Mouse (Mus musculus) splenic B cell, adult 2 months (primary cell): ENCODE results near the gene Capzb.

Experiments used
- DNase-seq: peaks from one replicate; pipeline ENCODE4 v3.0.0-alpha.2; 2011; ENCODE audit warnings: low read depth, low spot score
- H3K27me3 ChIP-seq: 2 replicates; pipeline ENCODE4 v1.6.1; 2012; ENCODE audit warnings: mild to moderate bottlenecking, low read length, moderate library complexity, mixed read lengths; ENCODE audit not compliant: control insufficient read depth, poor library complexity, insufficient read depth, severe bottlenecking
- H3K36me3 ChIP-seq: 2 replicates; pipeline ENCODE4 v1.6.1; 2012; ENCODE audit warnings: mild to moderate bottlenecking, low read length, moderate library complexity, mixed read lengths; ENCODE audit not compliant: control insufficient read depth, poor library complexity, insufficient read depth, severe bottlenecking

The Capzb gene

GRCm38 (mm10) chr4:139169748-139170279 lies 22.9 kb upstream of the Capzb start:
- DNase-seq: no peak
- Histone ChIP-seq H3K36me3 (no peaks in the 10 kb centered on the region), H3K27me3 (no peaks in the 10 kb centered on the region)

DNA sequence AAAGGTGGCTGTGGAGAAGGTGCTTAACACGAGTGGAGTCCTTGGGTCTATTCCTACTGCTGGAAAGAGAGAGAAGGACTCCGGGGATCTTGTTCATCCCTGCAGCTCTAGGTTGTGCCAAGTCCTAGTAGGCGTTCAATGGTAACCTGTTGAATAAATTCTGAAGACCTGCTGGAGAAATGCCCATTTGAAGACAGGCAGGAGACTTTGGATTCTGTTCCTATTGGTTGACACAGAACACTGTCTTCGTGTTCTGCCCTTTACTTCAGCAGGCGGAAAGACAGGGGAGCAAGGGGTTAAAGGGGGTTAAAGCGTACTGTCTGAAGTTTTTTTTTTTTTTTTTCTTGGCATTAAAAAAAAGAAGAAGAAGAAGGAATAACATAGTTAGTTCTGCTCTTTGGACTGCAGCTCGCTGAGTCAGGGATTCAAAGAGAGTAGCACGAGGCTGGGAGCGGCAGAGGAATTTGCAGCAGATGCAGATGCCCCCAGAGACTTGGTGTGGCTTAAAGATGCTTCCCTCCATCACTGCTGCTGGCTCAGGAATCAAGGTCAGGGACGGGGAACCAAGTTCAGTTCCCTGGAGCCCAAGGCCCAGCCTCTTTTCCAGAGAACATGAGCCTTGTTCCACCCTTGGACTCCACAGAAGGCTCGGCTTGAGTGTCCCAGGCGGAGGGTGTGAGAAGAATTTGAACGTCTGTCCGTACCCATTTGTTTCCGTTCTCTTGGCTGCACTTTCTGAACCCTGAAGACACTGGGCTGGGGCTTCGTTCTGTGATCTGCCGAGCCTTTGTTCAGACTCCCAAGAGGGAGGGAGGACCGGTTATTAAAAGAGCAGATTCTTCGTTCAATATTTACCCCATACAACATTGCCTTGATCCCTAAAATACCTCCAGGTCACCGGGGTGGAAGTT lies 17.4 kb upstream of the Capzb start:
- H3K27me3 ChIP-seq: no peaks in the 10 kb centered on the region
- H3K36me3 ChIP-seq: no peaks in the 10 kb centered on the region
- DNase-seq: no peak

GRCm38 (mm10) chr4:139176023-139176422 lies 16.7 kb upstream of the Capzb start:
- no peaks in the 10 kb centered on the region for H3K36me3 ChIP-seq
- peak; percentile 32 for DNase-seq
- no peaks in the 10 kb centered on the region for H3K27me3 ChIP-seq

GRCm38 (mm10) chr4:139177921-139178320 lies 14.8 kb upstream of the Capzb start:
- DNase-seq: peak; percentile 40
- Histone ChIP-seq H3K36me3 (no peaks in the 10 kb centered on the region), H3K27me3 (no peaks in the 10 kb centered on the region)

- DNase-seq: no peak
- Histone ChIP-seq H3K36me3 (no peaks in the 10 kb centered on the region), H3K27me3 (no peaks in the 10 kb centered on the region)
Measured at GRCm38 (mm10) chr4:139178377-139178776, 14.3 kb upstream of the Capzb start.

DNA sequence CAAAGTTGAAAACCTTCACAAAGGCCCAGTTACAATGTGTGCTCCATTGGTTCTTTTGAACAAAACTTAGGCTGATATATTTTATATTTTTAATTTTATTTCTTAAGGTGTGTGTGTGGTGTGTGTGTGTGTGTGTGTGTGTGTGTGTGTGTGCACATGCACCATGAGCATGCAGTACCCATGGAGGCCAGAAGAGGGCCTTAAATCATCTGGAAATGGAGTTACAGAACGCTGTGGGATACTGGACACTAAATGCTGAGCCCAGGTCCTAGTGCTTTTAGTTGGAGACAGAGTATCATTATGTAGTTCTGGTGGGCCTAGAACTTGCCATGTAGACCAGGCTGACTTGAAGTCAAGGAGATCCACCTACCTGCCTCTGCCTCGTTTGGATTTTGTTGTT lies 13.5 kb upstream of the Capzb start:
- DNase-seq: no peak
- no peaks in the 10 kb centered on the region for H3K36me3 ChIP-seq

GRCm38 (mm10) chr4:139179731-139180625 lies 12.7 kb upstream of the Capzb start:
- no peaks in the 10 kb centered on the region for H3K36me3 ChIP-seq
- DNase-seq: no peak
- no peaks in the 10 kb centered on the region for H3K27me3 ChIP-seq

More for the DNA sequence above, 13.5 kb upstream of the Capzb start:
- no peaks in the 10 kb centered on the region for H3K27me3 ChIP-seq

DNA sequence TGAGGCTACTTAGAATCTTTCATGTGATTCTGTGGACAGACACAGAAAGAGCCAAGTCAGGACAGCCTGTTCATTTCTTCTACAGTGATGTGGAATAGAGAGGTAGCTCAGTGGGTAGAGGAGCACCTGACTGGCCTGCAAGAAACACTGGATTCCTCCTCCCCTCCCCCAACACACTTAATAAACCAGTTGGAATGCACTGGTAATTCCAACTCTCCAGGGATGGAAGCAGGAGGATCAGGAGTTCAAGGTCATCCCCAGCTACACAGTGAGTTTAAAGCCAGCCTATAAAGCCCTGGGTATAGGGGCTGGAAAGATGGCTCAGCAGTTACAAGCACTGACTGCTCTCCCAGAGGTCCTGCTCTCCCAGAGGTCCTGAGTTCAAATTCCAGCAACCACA lies 10.2 kb upstream of the Capzb start:
- H3K36me3 ChIP-seq: no peaks in the 10 kb centered on the region
- no peaks in the 10 kb centered on the region for H3K27me3 ChIP-seq
- DNase-seq: no peak

GRCm38 (mm10) chr4:139185766-139186442 lies 6.8 kb upstream of the Capzb start:
- DNase-seq: no peak
- Histone ChIP-seq H3K36me3 (no peaks in the 10 kb centered on the region), H3K27me3 (no peaks in the 10 kb centered on the region)

DNA sequence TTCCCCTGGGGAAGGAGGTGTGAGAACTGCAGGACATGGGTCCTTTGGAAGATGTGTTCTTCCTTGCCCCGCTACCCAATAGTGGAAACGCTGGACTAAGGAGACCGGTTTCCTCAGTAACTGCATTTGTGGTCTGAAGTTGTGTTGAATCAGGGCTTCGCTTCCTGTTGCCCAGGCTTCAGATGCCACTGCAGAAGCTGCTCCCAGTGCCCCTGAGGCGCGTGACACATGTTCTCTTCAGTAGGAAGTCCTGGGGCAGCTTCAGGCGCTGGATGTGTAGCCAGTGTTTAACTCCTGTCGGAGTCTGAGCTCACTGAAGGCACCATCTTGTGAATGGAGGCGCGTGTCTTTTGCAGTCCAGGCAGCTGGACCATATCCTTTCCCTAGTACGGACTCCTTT lies 4.8 kb upstream of the Capzb start:
- DNase-seq: peak; percentile 26
- H3K36me3 ChIP-seq: no peaks in the 10 kb centered on the region

DNA sequence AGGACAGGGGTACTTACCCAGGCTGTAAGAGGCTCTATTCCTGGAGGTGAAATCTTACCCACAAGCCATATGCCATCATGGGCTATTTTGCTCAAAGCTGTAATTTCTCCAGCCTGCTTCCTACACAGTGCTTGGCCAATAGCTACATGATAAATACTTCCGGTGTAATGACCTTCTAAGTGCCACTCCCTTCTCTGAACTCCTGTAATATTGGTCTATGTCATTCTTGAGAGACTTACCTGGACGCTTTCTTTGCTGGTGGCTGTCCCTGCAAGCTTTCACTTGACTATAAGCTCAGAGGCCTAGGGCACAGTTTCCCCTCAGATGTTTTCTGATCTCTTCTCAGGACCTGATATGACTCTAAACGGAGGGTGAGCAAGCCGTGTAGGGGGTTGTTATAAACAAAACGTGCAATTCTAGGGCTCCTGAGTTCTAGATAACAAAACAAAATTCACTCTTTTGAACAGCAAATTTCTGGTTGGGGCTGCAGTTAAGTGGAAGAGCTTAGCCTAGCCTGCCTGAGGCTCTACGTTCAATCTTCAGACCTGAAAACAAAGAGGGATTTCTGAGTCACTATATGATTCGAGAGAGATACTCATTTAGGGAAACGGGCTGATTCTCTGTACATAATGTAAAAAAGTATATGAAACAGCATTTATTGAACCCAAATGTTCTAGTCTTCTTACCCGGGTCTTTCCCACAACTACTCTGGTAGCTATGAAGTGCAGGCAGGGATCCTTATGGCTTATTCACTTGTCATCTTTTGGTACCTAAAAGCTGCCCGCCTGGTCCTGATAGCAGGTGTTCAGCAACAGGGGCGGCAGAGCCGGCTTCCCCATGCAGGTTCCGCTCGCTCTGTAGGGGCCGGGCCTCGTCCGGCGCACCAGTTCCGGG lies 847 bp upstream of the Capzb start:
- no peak for DNase-seq
- H3K36me3 ChIP-seq: no peaks in the 10 kb centered on the region

More for the DNA sequence above, 4.8 kb upstream of the Capzb start:
- H3K27me3 ChIP-seq: no peaks in the 10 kb centered on the region

GRCm38 (mm10) chr4:139193176-139194093 lies 736 bp downstream of the Capzb start:
- H3K36me3 ChIP-seq: no peaks in the 10 kb centered on the region
- DNase-seq: peak; percentile 65

More for the DNA sequence above, 847 bp upstream of the Capzb start:
- H3K27me3 ChIP-seq: no peaks in the 10 kb centered on the region

DNA sequence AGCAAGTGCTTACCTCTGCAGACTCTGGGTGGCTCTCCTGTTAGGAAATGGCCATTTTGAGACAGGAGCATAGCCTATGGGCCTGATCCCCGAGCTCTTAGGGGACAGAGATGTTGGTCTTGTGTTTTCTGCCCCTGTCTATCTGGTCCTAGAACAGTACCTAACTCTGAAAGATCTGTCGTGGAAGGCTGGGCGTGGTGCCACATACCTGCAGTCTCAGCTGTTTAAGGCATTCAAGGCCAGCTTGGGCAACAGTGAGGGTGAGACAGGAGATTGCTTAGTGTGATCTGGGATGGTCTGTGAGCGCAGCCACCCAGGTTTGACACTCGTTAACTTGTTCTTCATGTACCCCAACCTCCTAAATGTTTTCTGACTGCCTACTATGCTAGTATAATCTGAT lies 2.4 kb downstream of the Capzb start:
- H3K36me3 ChIP-seq: no peaks in the 10 kb centered on the region
- no peaks in the 10 kb centered on the region for H3K27me3 ChIP-seq

More at GRCm38 (mm10) chr4:139193176-139194093, 736 bp downstream of the Capzb start:
- H3K27me3 ChIP-seq: no peaks in the 10 kb centered on the region

More for the DNA sequence above, 2.4 kb downstream of the Capzb start:
- DNase-seq: no peak
